Mouse (Mus musculus) ES-Bruce4 (cell line): ENCODE data around the gene Flt3l.

Experiments used
- CTCF ChIP-seq: IDR thresholded peaks from one replicate; pipeline ENCODE4 v1.8.1; 2011; ENCODE audit warnings: low read depth, low read length
- EP300 ChIP-seq: IDR thresholded peaks from 2 replicates; pipeline ENCODE4 v1.6.1; 2011; ENCODE audit warnings: low read depth, low read length; ENCODE audit not compliant: insufficient read depth
- POLR2A ChIP-seq: IDR thresholded peaks from one replicate; pipeline ENCODE4 v1.8.1; 2011; ENCODE audit warnings: low read length; ENCODE audit not compliant: insufficient read depth

- TF ChIP-seq CTCF (no peak), EP300 (no peak), POLR2A (no peak)
Measured at GRCm38 (mm10) chr7:45117566-45117965, 18.7 kb downstream of the Flt3l start.
